Mouse (Mus musculus) cerebellum, adult 9-11 months (tissue): Measurements from ENCODE around the gene Npas3.
A peak's percentile ranks its signal among the peaks of the same experiment; 100 is the strongest.

Experiments
- DNase-seq: peaks from one replicate; pipeline ENCODE4 v3.0.0; 2022

Npas3 gene

GRCm38 (mm10) chr12:53881684-53882083 lies 633.2 kb downstream of the Npas3 start:
- DNase-seq, result no peak

DNA sequence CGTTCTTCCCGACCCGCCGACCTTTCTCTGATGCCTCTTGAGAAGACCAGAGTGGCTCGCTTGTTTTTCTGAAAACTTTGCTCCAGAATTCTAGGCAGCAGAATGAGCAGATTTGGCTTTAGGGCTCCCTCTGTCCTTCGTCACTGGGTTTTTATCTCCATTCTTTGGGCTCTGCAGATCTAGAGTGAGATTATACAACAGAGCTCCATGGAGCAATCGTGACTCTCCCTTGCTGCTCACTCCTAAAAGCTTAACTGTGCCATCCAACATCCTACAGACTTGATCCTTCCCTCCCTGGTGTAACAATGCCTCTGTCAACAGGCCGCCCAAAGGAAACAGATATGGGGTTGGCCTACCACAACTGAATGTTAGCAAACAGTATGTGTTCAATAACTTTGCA lies 634.4 kb downstream of the Npas3 start:
- no peak for DNase-seq

- DNase-seq, result no peak
These were observed 640.1 kb downstream of the Npas3 start for GRCm38 (mm10) chr12:53888624-53889023.

DNA sequence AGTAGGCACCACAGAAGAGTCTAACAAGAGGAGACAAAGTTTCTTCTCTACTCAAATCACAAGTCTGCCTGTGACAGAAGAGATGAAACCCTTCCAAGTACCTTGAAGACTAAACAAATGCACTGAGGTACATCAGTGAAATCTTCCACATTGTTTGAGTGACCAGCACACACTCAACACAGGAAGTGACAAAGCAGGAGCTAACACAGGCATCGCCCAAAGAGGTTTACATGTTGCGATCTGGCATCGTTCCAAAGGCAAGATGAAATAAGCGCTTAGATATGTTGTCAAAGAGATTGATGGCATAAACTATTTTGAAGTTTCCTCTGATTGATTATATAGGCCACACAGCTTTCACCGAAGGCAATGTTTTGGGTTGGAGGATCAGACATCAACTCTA lies 647.4 kb downstream of the Npas3 start:
- no peak for DNase-seq

GRCm38 (mm10) chr12:53908761-53909160 lies 660.3 kb downstream of the Npas3 start:
- no peak for DNase-seq

DNA sequence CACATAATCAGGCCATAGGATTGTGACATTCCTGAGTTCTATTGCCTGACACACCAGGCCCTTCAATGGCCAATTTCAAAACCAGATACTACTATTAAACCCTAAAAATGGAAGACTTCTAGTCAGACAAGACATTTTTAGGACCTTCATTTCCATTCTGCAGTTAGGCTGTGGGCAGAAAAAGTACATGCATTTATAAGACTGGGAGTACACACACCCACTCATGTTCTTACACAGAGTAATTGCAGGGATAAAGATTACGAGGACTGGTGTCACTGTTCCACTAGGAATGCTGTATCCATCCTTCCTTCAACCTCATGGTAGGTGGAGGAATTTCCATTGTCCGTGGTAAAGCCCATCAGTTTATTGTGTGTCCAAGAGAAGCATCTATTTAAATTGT lies 661.7 kb downstream of the Npas3 start:
- DNase-seq, result no peak

GRCm38 (mm10) chr12:53922153-53922552 lies 673.7 kb downstream of the Npas3 start:
- no peak for DNase-seq

DNA sequence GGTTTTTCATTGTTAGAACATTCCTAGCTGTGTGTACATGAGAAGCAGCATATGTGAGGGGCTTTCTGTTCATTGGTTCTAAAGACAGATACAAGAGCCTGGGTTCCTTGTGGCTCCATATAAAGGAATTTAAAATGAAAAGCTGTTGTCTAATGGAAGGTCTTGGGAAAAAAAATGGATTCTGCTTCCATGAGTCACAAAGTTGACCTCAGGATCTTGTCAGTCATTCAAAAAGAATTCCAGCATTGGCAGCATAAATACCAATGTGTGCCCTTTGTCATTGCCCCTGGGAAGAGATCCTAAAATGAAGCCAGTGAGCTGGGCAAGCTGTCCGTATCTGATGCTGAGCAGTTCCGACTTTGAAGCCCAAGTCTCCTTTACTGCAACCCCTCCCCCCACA lies 700.3 kb downstream of the Npas3 start:
- DNase-seq, result no peak

DNA sequence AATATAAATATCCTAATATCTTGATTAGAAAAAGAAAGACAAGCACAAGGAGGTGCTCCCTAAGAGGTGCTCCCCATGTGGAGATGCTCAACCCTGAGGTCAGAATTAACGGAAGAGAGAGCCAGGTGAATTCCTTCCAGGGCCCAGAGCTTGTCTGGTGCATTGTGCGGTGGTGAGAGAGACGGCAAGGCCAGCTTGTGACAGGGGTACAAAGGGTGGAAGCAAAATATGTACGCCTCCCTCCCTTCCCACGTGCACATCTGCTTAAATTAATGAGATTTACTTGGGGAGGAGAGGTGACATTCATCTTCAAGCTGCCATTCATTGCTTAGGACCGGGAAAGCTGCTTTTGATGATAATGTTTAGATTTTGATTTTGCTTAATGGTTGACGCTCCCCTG lies 713.5 kb downstream of the Npas3 start:
- DNase-seq, result no peak

DNA sequence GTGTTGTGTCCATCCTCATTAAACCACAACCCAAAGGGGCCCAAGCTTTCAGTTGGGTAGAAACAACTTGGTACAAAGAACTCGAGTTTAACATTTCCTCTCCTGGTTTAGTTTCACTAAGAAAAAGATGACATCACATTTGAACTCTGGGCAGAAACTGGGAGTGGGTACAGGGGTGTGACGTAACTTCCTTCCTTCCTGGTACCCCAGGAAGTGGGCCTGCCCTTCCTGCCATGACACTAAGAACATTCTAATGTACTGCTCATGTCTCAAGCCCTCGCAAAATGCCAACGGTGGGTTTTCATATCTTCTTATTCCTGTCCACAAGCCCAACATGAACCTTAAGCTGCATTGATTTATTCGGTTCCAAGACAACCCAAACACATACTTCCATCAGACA lies 715.1 kb downstream of the Npas3 start:
- DNase-seq, result no peak

DNA sequence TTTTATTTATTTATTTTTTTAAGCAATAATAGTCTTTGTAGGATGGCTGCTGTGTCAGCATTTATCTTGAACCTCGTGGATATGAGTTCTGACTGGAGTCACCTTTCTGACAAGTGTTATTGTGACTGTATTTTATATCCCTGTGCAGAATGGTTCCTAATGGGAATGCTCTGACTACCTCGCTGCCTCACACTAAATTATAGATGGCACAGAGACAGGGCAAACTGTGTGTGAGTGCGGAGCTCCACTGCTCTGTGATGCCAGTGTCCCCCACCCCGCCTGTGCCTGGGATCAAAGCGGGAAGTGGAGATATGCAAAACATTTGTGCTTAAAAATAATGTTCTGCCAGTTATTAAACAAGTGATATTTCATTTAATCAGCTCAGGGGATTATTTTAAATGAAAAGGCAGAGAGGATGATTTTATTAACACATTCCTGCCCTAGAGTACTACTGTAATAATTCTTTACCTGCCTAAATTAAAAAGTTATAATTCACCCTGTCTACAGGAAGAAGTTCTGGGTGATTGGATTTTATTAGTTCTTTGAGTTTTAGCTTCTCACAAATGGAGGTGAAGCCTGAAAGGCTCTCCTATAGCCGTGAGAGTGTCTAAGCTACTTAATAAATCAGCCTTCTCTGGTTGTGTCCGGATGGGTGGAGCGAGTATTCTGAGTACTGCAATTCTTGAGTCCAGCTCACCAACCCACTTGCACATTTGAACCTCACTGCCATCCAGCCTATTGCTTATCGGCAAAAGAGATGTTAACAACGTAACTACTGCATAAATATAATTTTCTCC lies 721.1 kb downstream of the Npas3 start:
- DNase-seq, result no peak

DNA sequence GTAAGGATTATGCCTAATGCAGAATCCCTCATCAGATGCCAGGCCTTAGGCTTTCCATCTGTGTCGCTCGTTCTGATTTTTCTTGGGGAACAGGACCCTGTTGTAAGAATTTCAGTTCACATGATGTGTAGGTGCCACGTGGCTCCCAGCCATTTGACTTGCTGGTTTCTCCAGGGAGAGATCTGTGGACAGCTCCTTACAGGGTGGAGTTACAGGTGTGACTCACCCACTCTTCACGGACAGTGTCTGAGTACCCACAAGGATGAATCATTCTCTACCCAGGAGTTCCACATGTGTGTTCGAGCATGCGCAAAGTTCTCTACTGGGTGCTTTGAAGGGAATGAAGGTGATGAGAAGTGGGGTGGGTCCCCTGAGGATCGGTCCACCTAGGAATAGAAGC lies 722.2 kb downstream of the Npas3 start:
- no peak for DNase-seq

GRCm38 (mm10) chr12:53973414-53973813 lies 724.9 kb downstream of the Npas3 start:
- DNase-seq, result no peak

DNA sequence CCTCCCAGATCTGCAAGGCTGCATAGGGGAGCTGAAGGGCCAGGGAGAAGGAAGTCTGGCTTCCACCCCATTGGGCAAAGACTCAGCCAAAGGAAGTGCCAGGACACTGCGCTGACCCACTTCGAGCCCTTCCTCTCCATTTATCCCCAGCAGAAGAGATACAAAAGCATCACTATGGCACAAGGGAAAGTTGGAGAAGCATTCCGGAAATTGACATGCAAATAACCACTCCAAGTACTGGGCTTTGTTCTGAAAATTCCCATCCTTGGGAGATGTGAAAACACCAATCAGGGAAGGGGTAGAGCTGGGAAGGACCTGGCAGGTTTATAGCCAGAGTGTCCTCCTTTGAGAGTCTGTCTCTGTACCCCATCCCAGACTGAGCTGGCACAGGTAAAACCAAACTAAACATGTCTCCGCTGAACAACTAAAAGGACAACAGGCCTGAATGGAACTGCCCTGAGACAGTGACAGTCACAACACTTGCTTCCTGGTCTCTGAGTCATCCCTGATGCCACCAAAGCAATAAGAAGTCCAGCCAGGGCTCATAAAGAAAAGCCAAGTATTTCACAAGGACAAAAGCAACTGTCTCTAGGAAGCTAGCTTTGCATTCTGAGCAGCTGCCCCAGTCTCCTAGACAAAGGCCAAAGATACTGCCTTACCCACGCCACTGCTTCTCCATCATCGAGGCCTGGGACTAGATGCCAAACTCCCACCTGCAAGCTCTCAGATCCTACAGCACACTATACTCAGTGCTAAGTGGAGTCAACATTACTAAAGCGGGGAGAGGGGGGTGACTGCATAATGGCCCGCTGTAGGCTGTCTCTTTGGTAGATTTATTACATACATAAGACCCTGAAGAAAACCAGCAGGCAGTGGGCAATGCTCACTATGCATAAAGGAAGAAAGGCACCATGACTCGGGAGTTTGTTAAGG lies 733.4 kb downstream of the Npas3 start:
- peak; percentile 51 for DNase-seq

- DNase-seq, result no peak
These were observed 735.5 kb downstream of the Npas3 start for GRCm38 (mm10) chr12:53983946-53984345.

DNA sequence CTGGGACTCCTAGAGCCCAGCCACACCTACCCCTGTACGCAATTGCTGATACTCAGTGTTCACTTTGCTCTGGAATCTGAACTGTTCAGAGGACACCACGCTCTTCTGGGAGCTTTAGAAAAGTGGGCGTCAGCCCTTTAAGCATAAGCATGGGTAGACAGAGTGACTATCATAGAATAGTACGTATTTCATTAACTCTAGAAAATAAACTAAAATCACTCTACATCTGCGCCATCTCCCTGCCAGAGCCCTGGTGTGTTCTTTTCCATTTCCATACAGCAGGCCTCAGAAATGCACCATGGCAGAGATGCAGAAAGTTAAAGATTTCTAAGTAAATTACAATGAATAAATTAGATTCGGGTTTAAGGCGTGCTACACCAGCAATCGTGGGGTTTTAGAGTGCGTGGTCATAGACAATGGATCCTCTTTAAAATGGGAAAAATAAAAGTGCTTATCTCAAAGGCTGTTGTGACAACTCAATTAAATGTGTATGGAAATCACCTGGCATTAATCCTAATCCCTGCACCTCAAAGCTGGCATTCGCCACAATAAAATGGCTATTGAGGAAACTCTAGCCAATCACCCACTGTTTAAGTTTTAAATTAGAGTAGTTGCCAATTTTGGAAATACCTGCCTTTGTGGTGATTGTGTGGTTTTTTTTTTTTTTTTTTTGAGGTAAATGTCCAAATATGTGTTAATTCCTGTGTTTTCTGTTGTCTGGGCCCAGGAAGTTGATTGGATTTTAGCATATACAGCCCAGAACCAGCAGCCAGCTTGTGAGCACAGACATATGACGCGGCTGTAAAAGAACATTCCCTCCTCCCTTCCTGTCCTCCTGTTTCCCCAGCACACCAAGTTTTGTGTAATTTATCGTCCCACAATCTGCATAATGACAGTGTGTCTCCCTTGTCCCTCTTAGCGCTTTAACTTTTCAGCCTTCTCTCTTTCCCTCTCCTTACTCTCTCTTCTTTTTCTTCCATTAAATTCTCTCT lies 737.7 kb downstream of the Npas3 start:
- no peak for DNase-seq

DNA sequence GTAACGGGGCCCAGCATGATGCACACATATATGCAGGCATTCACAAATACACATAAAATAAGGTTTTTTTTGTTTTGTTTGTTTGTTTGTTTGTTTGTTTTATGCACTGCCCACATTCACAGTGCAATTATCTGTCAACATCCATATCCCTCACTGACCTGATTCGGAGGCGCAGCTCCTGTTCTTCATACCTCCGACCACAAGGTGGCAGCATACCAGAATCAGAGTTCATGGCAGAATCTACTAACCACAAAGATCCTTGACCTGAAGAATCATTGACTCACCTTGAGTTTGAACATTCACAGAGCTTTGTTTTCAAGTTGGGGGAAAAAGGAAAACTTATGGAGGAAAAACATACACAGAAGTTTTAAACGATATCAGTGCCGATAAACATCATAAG lies 743.9 kb downstream of the Npas3 start:
- DNase-seq, result no peak

- DNase-seq, result no peak
These were observed 747.2 kb downstream of the Npas3 start for GRCm38 (mm10) chr12:53995710-53996109.

- DNase-seq, result no peak
These were observed 748.7 kb downstream of the Npas3 start for GRCm38 (mm10) chr12:53997141-53997540.

- DNase-seq, result no peak
These were observed 751.5 kb downstream of the Npas3 start for GRCm38 (mm10) chr12:53999647-54000637.

- no peak for DNase-seq
These were observed 754.0 kb downstream of the Npas3 start for GRCm38 (mm10) chr12:54002496-54002895.

DNA sequence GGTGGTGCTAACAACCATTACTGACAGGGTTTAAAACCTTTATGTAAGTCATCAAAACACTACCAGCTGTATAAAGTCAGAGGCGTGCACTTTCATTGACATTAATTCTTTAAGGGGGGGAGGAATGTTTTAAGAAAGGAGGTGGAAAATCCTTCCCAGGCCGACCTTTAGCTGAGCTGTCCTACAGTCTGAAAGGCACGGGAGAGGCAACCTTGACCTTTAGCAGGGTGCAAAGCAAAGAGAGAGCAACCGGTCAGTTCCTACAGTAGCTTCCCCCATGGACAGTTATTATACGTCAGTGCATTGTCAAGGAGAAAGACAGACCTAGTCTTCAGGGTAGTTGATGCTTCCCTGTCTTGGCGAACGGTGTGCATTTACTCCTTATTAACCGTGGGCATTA lies 756.1 kb downstream of the Npas3 start:
- DNase-seq, result no peak
